Mouse (Mus musculus): Measurements from ENCODE around the gene Gm17509.

Gene Gm17509

DNA sequence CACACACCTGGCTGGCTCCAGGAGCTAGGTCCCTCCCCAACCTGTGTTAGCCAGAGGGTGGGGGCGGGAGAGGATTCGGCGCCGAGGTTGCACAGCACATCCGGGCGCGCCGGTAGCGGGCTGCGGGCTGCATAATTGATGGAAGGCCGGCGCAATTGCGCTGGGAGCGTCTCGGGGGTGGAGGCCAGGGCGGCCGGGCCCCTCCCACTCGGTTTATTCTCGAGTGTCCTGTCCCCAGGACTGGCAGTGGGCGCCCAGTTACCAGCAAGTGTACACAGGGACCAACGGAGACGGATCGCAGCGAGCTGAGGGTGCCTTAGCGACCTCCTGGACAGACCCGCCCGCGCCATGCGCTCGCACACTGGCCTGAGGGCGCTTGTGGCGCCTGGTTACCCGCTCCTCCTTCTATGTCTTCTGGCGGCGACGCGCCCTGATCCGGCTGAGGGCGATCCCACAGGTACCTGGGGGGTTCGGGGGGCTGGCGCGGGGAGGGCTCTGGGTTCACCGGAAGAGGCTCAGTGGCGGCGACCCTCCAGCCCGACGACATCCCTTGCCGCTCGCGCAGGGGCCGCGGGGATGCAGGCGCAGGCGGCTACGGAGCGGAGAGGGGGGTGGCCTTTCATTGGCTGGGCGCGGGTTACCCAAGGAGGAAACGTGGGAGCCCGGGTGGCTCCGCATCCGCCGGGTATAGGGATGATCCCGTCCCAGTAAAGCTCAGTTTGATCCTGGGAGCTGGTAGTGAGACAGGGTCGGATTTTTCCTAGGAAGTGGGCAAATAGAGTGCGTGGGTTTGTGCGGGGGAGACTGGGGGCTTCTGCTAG is at the start of gene Gm17509:
TSS of gene Gm17509 (minus strand) at position 575 of the 821 bp plus-strand sequence.
- DNase-seq: peak; percentile 79

DNA sequence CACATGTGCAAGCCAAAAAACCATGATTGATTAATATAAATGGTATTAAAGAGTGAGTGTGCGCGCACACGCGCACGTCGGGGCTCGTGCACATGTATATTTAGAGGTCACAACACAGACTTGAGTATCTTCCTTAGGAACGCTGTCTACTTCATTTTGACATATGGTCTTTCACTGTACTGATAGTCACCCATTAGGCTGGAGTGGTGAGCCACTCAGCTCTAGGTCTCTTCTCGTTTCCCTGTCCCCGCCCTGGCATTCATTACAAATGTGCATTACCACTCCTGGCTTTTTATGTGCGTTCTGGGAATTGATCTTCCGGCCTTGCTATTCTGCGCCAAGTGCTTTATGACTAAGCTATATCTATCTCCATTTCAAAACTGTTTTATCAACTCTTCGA is 47.1 kb upstream of the Gm17509 start:
- DNase-seq: no peak

DNA sequence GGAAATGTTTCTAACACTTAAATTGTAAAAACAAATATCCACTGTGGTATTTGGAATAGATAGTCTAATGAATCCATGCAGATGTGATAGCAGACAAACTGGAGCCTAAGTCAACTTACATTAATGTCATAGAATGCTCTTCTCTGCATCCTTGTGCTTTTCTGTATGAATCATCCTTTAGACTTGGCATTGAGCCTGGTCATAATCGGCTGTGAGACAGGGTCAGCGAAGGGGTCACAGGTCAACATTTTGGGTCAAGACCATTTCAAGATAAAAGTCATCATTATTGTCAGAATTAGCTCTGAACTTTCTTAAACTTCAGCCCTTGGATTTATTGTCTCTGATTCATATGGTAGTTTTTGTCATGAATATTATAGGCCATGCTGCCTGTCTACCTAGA is 45.3 kb upstream of the Gm17509 start:
- DNase-seq: no peak

DNA sequence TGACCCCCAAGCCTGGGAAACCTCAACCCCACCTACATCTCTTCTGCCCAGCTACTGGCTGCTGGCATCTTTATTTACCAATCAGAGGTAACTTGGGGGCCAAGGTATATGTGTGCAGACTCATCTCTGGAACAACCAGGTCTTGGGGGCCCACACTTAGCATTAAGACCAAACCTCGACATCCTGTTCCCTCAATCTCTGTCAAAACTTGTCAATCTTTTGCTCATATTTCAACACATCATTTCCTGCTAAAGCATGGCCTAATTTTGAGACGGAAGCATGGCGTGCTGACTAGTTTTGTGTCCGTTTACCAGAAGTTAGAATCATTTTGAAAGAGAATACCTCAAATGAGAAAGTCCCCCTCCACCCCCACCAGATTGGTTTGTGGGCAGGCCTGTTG is 39.8 kb upstream of the Gm17509 start:
- no peak for DNase-seq

DNA sequence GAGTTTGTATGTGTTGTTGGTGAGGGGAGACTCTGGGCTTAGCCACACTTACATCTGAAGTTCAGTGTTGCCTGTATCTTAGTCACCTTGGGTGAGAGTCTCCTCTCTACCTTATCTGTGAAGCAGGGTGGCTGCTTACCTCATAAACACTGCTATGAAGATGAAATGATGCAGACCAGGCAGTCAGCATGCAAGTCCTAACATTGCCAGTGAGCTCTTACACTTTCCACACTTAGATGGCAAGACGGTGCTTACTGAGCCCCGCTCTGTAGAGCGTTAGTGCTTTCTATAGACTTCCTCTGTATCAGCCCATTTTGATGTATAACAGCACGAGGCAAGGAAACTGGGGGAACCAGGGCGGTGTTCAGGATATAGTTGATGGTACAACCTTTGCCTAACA is 21.7 kb upstream of the Gm17509 start:
- no peak for DNase-seq

DNA sequence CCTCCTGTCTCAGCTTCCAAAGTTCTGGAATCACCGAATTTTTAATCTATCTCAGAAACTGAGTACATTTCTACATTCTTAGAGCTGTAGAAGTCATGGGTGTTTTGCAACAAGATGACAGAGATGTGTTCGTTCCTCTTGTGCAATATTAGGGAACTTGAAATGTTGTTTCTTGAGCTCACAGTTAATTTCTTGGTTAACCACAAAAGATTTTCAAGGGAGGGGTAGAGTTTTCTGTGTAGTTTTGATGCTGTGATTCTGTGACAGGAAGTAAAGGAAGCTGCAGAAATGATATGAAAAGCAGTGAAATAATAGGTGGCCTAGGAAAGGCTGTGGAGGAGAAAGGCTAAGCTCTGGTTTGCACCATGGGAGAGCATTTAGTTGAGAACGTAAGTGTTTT is 21.2 kb upstream of the Gm17509 start:
- no peak for DNase-seq

DNA sequence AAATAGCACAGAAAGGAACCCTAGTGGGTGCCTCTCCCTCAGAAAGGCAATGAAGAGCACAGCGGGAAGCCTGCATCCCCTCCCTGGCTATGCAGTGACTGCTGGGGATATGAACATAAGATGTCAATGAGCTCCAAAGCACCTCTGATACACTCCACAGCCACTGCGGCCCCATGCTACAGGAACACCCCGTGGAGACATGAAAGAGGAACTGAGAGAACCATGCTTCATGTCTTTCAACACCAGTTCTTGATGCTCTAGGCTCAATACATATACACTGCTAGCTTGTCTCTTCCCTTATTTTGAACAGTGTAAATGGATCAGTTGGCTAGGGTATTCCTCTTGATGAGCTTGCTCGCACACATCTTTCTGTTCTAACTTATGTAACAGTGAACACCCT is 16.2 kb upstream of the Gm17509 start:
- DNase-seq: no peak

DNA sequence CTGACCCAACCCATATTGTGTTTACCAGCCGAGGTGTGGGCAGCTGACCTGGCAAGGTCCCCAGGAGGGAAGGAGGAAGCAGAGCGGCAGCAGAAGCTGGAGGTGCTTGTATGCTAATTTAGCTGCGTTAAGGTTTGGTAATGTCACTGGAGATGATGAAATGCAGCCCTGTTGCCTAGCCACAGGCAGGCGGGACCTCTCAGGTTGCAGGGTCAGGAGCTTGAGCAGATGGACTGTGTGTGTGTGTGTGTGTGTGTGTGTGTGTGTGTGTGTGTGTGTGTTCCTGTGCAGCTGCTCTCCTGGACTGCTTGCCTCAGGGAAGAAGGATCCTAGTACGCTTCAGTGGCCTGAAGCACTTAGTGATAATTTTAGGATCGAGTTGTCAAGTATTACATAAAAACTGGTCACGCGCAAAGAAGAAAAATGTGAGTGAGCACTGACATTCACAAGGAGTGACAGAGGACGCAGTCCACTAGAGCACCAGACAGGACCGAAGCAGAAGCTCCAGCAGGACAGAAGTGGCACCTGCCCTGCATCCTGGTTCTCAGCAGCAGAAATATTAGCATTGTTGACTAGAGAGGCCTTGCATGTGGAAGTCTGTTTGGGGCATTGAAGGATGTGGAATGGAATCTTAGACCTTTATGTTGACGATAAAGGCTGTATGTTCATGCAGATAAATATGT is 14.8 kb upstream of the Gm17509 start:
- DNase-seq: peak; percentile 64

DNA sequence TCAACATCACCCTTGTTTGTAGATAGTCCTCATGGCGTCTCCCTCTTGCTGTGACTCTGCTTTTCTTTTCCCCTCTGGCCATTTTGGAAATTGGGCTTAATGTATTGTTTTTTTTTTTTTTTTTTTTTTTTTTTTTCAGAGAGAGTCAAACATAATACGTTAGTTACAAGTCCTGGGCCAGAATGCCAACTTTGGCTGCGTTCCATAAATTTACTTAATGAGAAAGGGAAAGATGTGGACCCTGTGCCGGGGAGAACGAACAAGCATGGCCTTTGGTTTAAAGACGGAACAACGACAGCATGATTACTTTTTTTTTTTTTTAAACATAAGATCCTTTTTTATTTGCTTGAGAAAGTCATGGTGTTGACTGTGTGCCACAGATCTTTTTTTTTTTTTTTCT is 13.6 kb upstream of the Gm17509 start:
- DNase-seq: no peak

DNA sequence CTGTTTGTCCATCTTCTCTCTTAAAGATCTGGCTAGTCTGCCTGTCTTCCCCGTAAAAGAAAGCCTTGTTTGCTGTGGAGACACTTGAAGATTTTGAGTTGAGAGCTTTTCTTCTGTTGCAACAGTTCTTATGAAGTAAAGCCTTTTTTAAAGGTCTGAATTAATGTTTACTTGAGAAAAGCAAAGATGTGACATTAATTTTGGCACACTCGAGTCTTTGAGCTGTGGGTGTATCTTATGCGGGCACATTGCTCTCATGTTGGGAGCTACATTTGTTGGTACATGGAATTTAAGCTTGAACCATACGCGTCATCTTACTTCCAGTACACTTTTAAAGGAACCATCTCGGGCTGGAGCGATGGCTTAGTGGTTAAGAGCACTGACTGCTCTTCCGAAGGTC is 12.9 kb upstream of the Gm17509 start:
- no peak for DNase-seq

DNA sequence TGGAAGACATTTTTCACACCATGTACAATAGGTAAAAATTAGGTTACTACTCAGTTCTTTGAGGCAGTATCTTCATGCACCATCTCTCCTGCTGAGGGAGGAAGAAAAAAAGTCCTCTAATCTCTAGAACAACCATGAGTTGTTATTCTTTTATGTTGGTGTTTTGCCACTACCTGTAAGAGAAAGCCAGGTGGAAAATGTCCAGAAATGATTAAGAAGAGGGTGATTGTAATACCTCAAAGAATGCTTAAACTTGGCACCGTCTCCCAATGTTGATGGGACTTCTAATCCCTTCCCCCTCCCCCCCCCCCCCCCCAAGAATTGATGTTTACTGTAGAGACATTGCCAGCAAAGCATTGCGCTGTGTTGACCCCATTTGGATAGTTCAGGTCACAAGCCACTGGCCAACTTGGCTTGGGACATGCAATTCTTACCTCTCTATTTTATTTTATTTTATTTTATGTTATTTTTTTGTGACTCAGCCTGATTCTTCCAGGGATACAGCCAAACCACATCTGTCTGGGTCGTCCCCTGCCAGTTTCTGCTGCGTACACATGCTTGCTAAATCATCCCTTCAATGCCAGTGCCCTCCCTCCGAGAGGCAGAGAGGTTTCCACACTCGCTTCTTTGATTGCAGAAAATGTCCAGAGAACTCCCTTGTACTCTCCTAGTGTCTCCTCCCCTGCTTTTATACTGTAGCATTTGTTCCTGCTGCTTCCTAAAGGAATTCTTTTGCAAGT is 9.7 kb upstream of the Gm17509 start:
- DNase-seq: no peak

DNA sequence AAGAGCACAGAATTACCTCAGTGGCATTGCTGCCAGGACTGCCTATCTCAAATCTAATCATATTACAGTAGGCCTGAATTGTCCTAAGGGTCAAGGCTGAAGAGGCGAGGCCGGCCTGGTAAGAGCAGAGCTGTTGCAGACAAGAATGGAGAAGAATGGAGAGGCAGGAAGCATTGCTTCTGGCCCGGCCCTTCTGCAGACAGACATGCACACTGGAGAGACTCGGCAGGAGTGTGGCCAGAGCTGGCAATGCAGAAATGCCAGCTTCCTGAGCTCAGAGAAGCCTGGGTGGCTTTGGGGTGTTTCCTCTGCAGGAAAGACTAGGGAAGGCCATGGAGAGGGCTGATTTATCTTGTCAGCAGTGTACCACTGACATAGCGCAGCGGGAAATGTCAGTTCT is 4.7 kb upstream of the Gm17509 start:
- peak; percentile 46 for DNase-seq

DNA sequence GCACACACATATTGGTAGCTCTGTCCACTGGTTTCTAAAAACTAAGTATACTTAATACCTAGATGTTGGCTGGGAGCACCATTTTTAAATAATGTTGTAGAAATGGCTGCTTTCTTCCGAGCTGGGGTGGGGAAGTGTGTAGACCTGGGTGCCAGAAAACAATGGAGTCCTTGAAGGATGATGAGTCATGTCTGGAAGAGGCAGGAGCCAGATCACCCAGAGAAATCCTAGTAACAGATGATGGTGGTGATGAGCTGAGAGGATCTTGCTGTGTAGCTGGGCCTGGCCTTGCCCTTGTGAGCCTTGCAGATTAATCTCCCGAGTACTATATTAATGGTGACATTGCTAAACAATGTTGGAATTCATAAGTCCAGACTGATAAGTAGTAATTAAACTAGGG is 4.0 kb upstream of the Gm17509 start:
- no peak for DNase-seq

DNA sequence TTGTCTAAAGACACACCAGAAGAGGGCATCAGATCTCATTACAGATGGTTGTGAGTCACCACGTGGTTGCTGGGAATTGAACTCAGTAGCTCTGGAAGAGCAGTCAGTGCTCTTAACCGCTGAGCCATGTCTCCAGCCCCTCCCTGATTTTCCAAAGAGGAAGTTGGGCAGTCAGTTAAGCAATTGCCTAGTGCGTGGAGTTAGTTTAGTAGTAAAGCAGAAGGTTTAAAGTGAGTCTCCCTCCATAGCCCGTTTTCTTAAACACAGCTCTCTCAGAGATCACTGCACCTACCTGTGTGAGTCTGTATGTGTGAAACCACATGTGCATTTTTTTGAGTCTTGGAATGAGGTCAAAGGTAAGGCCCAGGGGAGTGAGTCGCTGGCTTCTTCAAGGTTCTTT is 2.2 kb upstream of the Gm17509 start:
- no peak for DNase-seq

DNA sequence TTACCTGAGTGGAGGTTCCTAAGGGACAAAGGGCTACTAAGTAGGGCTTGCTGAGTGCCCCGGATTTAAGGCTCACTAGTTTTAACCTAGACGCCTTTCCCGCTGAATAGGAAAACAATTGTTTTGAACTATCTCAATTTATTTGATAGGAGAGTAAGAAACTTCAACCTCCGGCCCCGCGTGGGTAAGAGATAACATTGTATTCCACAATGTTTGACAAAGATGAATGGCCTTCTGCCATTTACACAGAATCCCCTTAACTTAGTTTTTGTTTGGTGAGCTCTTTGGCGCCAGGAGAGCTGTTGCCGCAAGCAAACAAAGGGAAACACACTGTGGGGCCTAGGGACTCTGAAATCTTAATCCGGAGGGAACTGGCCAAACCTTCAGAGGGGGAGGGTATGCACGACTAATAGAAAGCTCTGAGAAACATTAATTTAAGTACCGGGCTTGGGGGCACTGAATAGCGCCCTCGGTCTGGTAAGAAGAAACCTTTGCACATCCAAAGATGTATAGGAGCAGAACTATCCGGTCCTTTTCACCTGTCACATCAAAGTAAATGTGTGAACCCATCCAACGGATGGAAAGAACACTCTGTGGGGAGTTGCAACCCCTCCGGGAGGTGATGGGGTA is 889 bp downstream of the Gm17509 start:
- DNase-seq: no peak

DNA sequence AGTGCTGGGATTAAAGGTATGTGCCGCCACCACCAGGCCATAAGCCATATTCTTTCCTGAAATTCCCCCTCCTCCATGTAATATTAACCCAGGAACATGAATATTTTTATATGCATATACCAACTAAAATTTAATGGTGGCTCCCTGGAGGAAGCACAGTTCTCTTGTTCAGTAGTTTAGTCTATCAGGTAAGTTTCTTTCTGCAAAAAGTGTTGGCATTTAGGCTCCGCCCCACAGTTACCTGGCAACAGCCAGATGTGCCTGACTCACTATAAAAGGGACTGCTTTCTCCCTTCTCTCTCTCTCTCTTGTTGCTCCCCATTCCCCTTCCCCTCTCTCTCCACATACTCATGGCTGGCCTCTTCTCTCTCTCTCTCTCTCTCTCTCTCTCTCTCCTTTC is 2.8 kb downstream of the Gm17509 start:
- no peak for DNase-seq

DNA sequence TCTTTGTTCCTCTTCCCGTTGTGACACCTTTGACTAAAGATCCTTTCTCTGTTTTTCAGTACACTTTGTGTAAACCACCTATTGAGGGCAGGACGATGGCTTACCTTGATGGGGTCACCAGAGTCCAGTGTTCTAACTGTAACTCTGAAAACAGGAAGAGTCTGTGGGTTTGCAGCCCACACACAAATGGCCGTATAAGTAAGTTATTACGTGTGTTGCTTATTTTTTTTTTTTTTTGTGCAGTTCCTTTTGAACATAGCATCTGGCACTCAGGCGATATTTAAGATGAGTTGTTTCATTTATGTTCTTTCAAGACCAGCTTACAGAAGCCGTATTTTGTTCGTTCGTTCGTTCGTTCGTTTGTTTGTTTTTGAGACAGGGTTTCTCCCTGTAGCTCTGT is 3.3 kb downstream of the Gm17509 start:
- DNase-seq: no peak

DNA sequence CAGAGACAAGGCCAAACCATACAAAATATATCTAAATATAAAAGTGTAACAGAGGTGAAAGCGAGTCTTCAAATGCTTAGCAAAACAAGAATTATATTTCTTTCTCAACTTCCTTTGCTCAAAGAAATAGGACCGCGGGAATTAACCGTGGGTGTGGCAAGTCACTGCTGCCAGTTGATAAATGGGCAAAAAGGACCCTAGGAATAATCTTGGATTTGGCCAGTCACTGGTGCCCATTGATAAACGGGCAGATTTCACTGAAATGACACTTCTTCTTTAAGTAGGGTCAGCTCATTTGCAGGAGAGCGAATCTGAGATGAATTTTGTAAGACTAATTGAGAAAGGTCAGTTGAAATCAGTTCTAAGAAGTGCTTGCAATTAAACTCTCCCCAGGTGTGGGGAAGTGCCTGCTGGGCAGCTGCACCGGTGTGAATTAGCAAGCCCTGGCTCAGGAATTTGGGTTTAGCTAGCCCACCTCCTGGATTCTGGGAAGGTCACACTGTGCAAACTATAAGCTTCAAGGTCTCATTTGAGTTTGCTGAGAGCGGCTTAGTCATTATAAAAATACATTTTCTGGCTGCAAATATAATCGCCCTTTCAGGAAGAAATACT is 4.0 kb downstream of the Gm17509 start:
- DNase-seq: no peak

DNA sequence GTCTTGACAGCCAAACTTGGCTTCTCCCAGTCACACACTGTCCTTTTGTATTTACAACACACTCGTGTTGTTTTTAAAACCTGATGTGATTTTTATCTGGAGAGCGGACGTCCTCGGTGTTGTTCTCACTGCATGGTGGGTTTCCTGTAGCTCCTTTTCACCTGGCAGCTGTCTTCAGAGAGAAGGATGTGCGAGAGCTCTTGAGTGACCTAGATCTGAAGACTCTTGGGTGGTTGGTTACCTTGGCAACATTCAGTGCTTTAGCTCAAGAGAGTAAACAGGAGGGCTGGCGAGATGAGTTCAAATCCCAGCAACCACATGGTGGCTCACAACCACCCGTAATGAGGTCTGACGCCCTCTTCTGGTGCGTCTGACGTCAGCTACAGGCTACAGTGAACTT is 4.7 kb downstream of the Gm17509 start:
- no peak for DNase-seq

DNA sequence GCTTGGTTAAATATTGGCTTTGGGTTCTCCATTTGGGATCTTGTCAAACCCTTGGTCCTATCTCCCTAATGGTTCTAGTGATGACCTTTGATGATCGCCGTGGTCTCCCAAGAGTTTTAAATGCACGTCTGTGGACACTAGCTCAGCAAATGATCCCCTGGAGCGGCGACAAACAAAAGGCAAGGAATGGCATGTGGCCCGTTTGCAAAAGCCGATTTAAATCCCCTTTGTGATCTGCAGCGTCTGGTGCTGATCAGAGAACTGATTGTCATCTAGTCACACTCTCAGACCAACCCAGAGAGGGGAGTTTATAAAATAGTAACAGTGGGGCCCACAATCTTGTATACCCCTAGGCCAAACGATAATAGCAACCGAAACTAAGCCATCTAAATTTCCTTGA is 5.4 kb downstream of the Gm17509 start:
- DNase-seq: no peak

DNA sequence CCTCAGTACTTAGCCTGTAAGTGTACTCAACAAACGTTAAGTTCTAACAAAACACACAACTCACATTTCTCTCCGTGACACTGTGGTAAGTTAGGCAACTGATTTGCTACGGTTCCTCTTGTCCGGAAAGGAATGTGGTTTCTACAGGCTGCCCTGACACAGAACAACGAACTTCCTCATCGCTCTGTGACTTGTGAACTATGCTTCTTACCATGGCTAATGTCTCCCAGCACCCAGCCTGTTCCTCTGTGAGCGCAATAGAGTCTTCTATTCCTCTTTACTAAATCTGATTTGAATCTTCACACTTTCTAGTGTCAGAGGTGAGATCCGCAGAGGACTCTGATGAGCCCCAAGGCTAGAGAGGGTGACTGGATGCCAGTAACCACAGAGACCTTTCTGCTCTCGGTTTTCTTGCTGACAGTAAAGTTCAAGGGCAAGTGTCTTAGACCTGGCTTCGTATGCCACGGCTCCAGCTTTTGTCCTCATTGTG is 9.4 kb downstream of the Gm17509 start:
- DNase-seq: no peak

DNA sequence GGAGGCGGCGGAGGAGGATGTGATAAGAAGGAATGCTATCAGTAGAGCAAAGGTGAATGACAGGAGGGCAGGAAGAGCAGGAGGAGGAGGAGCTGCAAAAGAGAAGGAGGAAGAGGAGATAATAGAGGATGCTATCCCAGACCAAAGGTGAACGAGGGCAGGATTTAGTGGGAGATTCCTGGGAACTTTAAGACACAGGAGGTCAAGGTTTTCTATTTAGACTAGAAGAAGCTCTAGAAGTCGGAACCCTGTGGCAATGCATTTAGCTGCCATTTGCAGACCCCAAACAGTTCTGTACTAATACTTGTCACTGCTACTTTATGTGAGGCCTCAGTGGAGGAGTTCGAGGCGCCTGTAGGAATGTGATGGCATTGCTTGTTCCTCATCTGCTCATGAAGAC is 12.6 kb downstream of the Gm17509 start, which contains the start of gene Emb:
TSS of gene Emb (plus strand) at position 301 of the 400 bp plus-strand sequence.
- DNase-seq: no peak

DNA sequence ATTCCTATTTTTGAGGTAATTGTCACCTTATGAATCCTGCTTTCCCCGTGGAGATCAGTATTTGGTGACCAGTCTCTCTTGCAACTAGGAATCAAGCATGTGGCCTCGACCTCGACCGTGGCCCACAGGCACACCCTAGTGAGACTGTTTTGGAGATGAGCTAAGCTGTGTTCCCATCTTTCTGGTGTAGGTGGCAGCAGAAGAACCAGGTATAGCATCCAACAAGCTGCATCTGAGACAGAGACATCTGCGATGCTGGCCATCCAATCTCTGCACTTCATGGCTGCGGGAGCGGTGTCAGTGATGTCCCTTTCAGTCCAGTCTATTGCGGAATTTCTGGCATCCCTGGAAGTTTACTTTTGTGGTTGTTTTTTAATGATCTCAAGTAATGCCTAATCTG is 14.8 kb downstream of the Gm17509 start:
- DNase-seq: no peak
